Mouse (Mus musculus): ENCODE measurements around the gene Strn4.

DNA sequence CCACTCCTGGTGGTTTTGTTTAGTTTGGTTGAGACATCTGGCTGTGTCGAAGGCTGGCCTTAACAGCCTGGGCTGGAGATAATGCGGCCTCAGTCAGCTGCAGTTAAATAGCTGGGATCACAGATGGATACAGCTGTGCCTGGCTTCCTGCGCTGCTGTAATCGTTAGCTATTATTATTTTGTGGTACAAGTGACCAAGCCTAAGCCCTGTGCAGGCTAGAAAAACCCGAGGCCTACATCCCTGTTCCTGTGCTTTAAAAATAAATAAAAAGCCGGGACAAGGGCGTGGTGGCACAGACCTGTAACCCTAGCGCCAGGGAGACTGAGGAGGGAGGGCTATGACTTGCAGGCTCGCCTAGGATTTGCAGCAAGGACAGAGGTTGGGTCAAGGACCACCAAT is 7.0 kb upstream of the Strn4 start:
- TF ChIP-seq TCF12 (IDR thresholded peaks at IDR 0.05; ENCODE audit: low read depth, low read length) (no peak), POLR2A (IDR thresholded peaks at IDR 0.05; ENCODE audit: control insufficient read depth in 1 of 2, insufficient read depth in 1 of 2, low read depth in 1 of 2, low read length in 2 of 2, poor library complexity in 1 of 2) (no peak), NELFE (IDR thresholded peaks at IDR 0.05; ENCODE audit: low read depth, low read length) (no peak), GATA1 (IDR thresholded peaks at IDR 0.05; ENCODE audit: low read depth, low read length) (no peak), CTCF (IDR thresholded peaks at IDR 0.05 in 2 of 3, conservative IDR thresholded peaks at IDR 0.05 in 1 of 3; ENCODE audit: control insufficient read depth in 1 of 3, insufficient read depth in 1 of 3, low read depth in 2 of 3, low read length in 3 of 3, poor library complexity in 1 of 3, severe bottlenecking in 1 of 3) (no peak), MYC (IDR thresholded peaks at IDR 0.05; ENCODE audit: low read depth, low read length) (no peak), ZC3H11A (IDR thresholded peaks at IDR 0.05; ENCODE audit: low read depth, low read length) (no peak), EP300 (IDR thresholded peaks at IDR 0.05; ENCODE audit: low read depth in 1 of 2, low read length in 2 of 2) (no peak), USF1 (IDR thresholded peaks at IDR 0.05; ENCODE audit: low read depth, low read length) (no peak), CHD2 (IDR thresholded peaks at IDR 0.05; ENCODE audit: low read length) (no peak), ETS1 (IDR thresholded peaks at IDR 0.05; ENCODE audit: low read depth, low read length) (no peak), MYB (IDR thresholded peaks at IDR 0.05; ENCODE audit: low read depth, low read length) (no peak)
